Mouse (Mus musculus): ENCODE measurements around the gene Lsm14a.

DNA sequence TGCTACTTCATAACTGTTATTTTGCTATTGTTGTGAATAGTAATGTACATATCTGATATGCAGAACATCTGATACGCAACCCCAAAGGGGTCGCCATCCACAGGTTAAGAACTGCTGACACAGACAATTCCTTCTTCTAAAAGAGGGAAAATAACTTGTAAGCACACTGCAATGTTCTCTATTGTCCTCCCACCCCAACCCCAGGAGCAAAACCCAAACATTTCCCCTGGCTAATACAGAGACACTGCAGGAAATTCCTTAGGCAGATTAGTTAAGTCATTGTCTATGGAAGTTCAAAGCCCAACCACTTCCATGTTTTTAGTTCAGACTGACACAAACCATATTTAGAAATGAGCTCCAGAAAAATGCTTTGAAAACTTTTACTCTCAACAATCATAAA, 94.3 kb downstream of the Lsm14a start:
- no peak for TF ChIP-seq CTCF (IDR thresholded peaks at IDR 0.05; ENCODE audit: low read depth)
- TF ChIP-seq EP300 (optimal IDR thresholded peaks at IDR 0.05) = no peak

All from stomach, postnatal 0 days (tissue).